Comparison of ENCODE assay signal across 12 mouse cellular contexts in genomic region chr10:19815371-19815770, GRCm38 (mm10). TPM values are rescaled to one million over a fixed set of nuclear protein-coding genes. Genes with fewer than 3 reads are reported as not detected.
DNase-seq lines count a peak whose midpoint lies in the region; ATAC-seq lines count a peak whose summit lies in the region.
"Had no signal": no experiment of that assay in that cellular context is flagged by ENCODE, and none has a peak within 500 bp of the region (broad histone marks: within the 10 kb centered on the region; RNA-seq: fewer than 3 reads in every experiment).

No protein-coding gene starts in this region.

- H3K9ac ChIP-seq in heart, embryonic 13.5 days = no peak overlapping the region
- no peak overlapping the region for H3K9ac ChIP-seq in liver, embryonic 13.5 days
- H3K9ac ChIP-seq in intestine, embryonic 15.5 days = no peak overlapping the region
- H3K9ac ChIP-seq: kidney, embryonic 15.5 days had no signal

- no peak for DNase-seq in heart, adult 8-10 months (ENCODE audit: low spot score)
- DNase-seq in brain, adult 2 months (ENCODE audit: low read depth, low spot score) = peak; percentile 22
- peak; percentile 35 for DNase-seq in embryo, embryonic 10 days (ENCODE audit: low spot score)
- peak; percentile 16 for DNase-seq in liver, embryonic 13.5 days
- DNase-seq in left cerebral cortex, postnatal 36 days (ENCODE audit: low spot score in 2 of 2) = no peak
- no peak for DNase-seq in right cerebral cortex, adult 2 months (ENCODE audit: low spot score in 2 of 2)
- DNase-seq: gastrocnemius, postnatal 36 days had no signal

- H3K36me3 ChIP-seq in heart, embryonic 13.5 days = no peaks in the 10 kb centered on the region
- H3K36me3 ChIP-seq in liver, embryonic 13.5 days = no peaks in the 10 kb centered on the region
- H3K36me3 ChIP-seq in intestine, embryonic 15.5 days = no peaks in the 10 kb centered on the region
- H3K36me3 ChIP-seq: kidney, embryonic 15.5 days; limb, embryonic 10.5 days had no signal

- no peak overlapping the region for H3K4me3 ChIP-seq in heart, embryonic 13.5 days
- no peak overlapping the region for H3K4me3 ChIP-seq in liver, embryonic 13.5 days (replicated peaks)
- no peak overlapping the region for H3K4me3 ChIP-seq in intestine, embryonic 15.5 days (replicated peaks)
- H3K4me3 ChIP-seq: erythroblast, embryonic 14.5 days; kidney, embryonic 15.5 days; limb, embryonic 10.5 days had no signal

- H3K27ac ChIP-seq in heart, embryonic 13.5 days (replicated peaks) = peak overlapping the region; percentile 44
- no peak overlapping the region for H3K27ac ChIP-seq in liver, embryonic 13.5 days
- no peak overlapping the region for H3K27ac ChIP-seq in intestine, embryonic 15.5 days
- H3K27ac ChIP-seq: kidney, embryonic 15.5 days; limb, embryonic 10.5 days had no signal

- H3K4me1 ChIP-seq in heart, embryonic 13.5 days = peaks cover 73% of the 10 kb centered on the region
- H3K4me1 ChIP-seq in liver, embryonic 13.5 days (replicated peaks) = peaks cover 21% of the 10 kb centered on the region
- H3K4me1 ChIP-seq in intestine, embryonic 15.5 days (replicated peaks) = no peaks in the 10 kb centered on the region
- H3K4me1 ChIP-seq: kidney, embryonic 15.5 days had no signal

- H3K4me2 ChIP-seq in heart, embryonic 13.5 days = peak overlapping the region; percentile 39
- H3K4me2 ChIP-seq in liver, embryonic 13.5 days = no peak overlapping the region
- no peak overlapping the region for H3K4me2 ChIP-seq in intestine, embryonic 15.5 days (replicated peaks)
- H3K4me2 ChIP-seq: kidney, embryonic 15.5 days had no signal

- no peaks in the 10 kb centered on the region for H3K9me3 ChIP-seq in heart, embryonic 13.5 days
- H3K9me3 ChIP-seq in liver, embryonic 13.5 days (replicated peaks) = no peaks in the 10 kb centered on the region
- H3K9me3 ChIP-seq in intestine, embryonic 15.5 days = no peaks in the 10 kb centered on the region
- H3K9me3 ChIP-seq: kidney, embryonic 15.5 days; limb, embryonic 10.5 days had no signal

- intact Hi-C loops in left cerebral cortex, postnatal 36 days (cut with DNase I) = no loop called here

- 3% methylated on average over 8 of the region's 8 CpGs for WGBS in heart, embryonic 13.5 days
- WGBS in liver, embryonic 13.5 days (ENCODE audit: insufficient replicate concordance) = 8% methylated on average over 8 of the region's 8 CpGs
- 38% methylated on average over 8 of the region's 8 CpGs for WGBS in intestine, embryonic 15.5 days

- ATAC-seq in heart, embryonic 13.5 days (ENCODE audit: extremely low read depth, insufficient number of reproducible peaks, low FRiP score, low TSS enrichment) = no peak
- ATAC-seq in liver, embryonic 13.5 days (ENCODE audit: low read depth) = peak; percentile 59
- no peak for ATAC-seq in intestine, embryonic 15.5 days

- peaks cover 43% of the 10 kb centered on the region for H3K27me3 ChIP-seq in heart, embryonic 13.5 days (replicated peaks)
- peaks cover 13% of the 10 kb centered on the region for H3K27me3 ChIP-seq in liver, embryonic 13.5 days
- H3K27me3 ChIP-seq in intestine, embryonic 15.5 days (replicated peaks) = no peaks in the 10 kb centered on the region

RNA-seq across cellular contexts. Expression of gene Slc35d3, which starts 35.9 kb away (rescaled TPM):
- polyA plus RNA-seq in heart, embryonic 13.5 days (2015; fragmentation: Nextera tagmentation; extraction: Ambion mirVana) = 0.87 and 1.1 TPM in 2 replicates
- not detected for total RNA-seq in heart, adult 8-10 months (2022)
- 4.4 and 4.9 TPM in 2 replicates for polyA plus RNA-seq in liver, embryonic 13.5 days (2015; fragmentation: Nextera tagmentation; extraction: Ambion mirVana)
- 0.52 and 0.77 TPM in 2 replicates for polyA plus RNA-seq in intestine, embryonic 15.5 days (2015; fragmentation: Nextera tagmentation; extraction: Ambion mirVana)
- 1 to 10 TPM; 1.5 to 3.6 TPM for total RNA-seq in left cerebral cortex, postnatal 36 days (2021)
- total RNA-seq: gastrocnemius, postnatal 36 days had no signal

Comparison
In these comparisons a context has a peak if more than half of its experiments do, and no peak if none do; other contexts are left out.
1. DNase-seq: peak in brain, adult 2 months (single experiment), embryo, embryonic 10 days (single experiment) and liver, embryonic 13.5 days (single experiment); none in heart, adult 8-10 months (single experiment), left cerebral cortex, postnatal 36 days (0 of 2) and right cerebral cortex, adult 2 months (0 of 2).